Mouse (Mus musculus) cerebellum, adult 9-11 months (tissue): ENCODE results near the gene Cdkn1b.
A peak's percentile ranks its signal among the peaks of the same experiment; 100 is the strongest.

Source experiments
- DNase-seq: peaks from one replicate; pipeline ENCODE4 v3.0.0; 2022

Gene Cdkn1b

GRCm38 (mm10) chr6:134920190-134921013 is at the start of gene Cdkn1b:
TSS of gene Cdkn1b (plus strand) at chr6:134920401.
- peak; percentile 97 for DNase-seq

- no peak for DNase-seq
Measured at GRCm38 (mm10) chr6:134870887-134871286, 49.3 kb upstream of the Cdkn1b start.

GRCm38 (mm10) chr6:134872236-134872635 is 48.0 kb upstream of the Cdkn1b start:
- no peak for DNase-seq

GRCm38 (mm10) chr6:134873018-134873417 is 47.2 kb upstream of the Cdkn1b start:
- no peak for DNase-seq

GRCm38 (mm10) chr6:134876795-134877194 is 43.4 kb upstream of the Cdkn1b start:
- no peak for DNase-seq

GRCm38 (mm10) chr6:134877276-134877675 is 42.9 kb upstream of the Cdkn1b start:
- DNase-seq: no peak

GRCm38 (mm10) chr6:134877892-134878291 is 42.3 kb upstream of the Cdkn1b start:
- DNase-seq: peak; percentile 84

GRCm38 (mm10) chr6:134879556-134879955 is 40.6 kb upstream of the Cdkn1b start:
- no peak for DNase-seq

- DNase-seq: no peak
Measured at GRCm38 (mm10) chr6:134880046-134880445, 40.2 kb upstream of the Cdkn1b start.

GRCm38 (mm10) chr6:134883661-134884060 is 36.5 kb upstream of the Cdkn1b start:
- DNase-seq: no peak

GRCm38 (mm10) chr6:134885515-134885914 is 34.7 kb upstream of the Cdkn1b start:
- no peak for DNase-seq

GRCm38 (mm10) chr6:134886475-134886874 is 33.7 kb upstream of the Cdkn1b start:
- no peak for DNase-seq

- DNase-seq: peak; percentile 53
Measured at GRCm38 (mm10) chr6:134887008-134887407, 33.2 kb upstream of the Cdkn1b start.

- peak; percentile 93 for DNase-seq
Measured at GRCm38 (mm10) chr6:134887711-134888449, 32.3 kb upstream of the Cdkn1b start.

GRCm38 (mm10) chr6:134888563-134889017 is 31.6 kb upstream of the Cdkn1b start:
- peak; percentile 48 for DNase-seq

- DNase-seq: no peak
Measured at GRCm38 (mm10) chr6:134889763-134890162, 30.4 kb upstream of the Cdkn1b start.

- DNase-seq: no peak
Measured at GRCm38 (mm10) chr6:134890436-134890835, 29.8 kb upstream of the Cdkn1b start.

GRCm38 (mm10) chr6:134896570-134897436 is 23.4 kb upstream of the Cdkn1b start:
- DNase-seq: no peak

- DNase-seq: peak; percentile 97
Measured at GRCm38 (mm10) chr6:134897443-134898094, 22.6 kb upstream of the Cdkn1b start.

GRCm38 (mm10) chr6:134898095-134898965 is 21.9 kb upstream of the Cdkn1b start, which contains the start of gene Gpr19:
TSS of gene Gpr19 (minus strand) at chr6:134898578.
- DNase-seq: peak; percentile 94

- no peak for DNase-seq
Measured at GRCm38 (mm10) chr6:134903368-134903767, 16.8 kb upstream of the Cdkn1b start.
